In genomic region chr3:41158314-41158973, GRCm38 (mm10) we compare ENCODE assay signal across 15 mouse cellular contexts.
DNase-seq lines count a peak whose midpoint lies in the region; TF ChIP-seq lines count a peak whose summit lies in the region.
"Had no signal": no experiment of that assay in that cellular context is flagged by ENCODE, and none has a peak within 500 bp of the region (broad histone marks: within the 10 kb centered on the region; RNA-seq: fewer than 3 reads in every experiment).

No protein-coding gene starts in this region.

- no peaks in the 10 kb centered on the region for H3K9me3 ChIP-seq in heart, embryonic 10.5 days
- H3K9me3 ChIP-seq: hindbrain, embryonic 15.5 days; liver, embryonic 15.5 days had no signal

- no peak overlapping the region for H3K4me3 ChIP-seq in heart, embryonic 10.5 days
- H3K4me3 ChIP-seq in C2C12 (ENCODE audit: insufficient read depth, poor library complexity, severe bottlenecking), result peak overlapping the region; percentile 14
- H3K4me3 ChIP-seq: hindbrain, embryonic 15.5 days; liver, embryonic 15.5 days had no signal

- peaks cover 24% of the 10 kb centered on the region for H3K4me1 ChIP-seq in heart, embryonic 10.5 days
- H3K4me1 ChIP-seq: hindbrain, embryonic 15.5 days had no signal

- no peak for TF ChIP-seq CTCF in C2C12 (IDR thresholded peaks at IDR 0.05; ENCODE audit: control insufficient read depth, insufficient read depth, insufficient read length)

- no peaks in the 10 kb centered on the region for H3K79me3 ChIP-seq in C2C12 (ENCODE audit: low read depth)

- H3ac ChIP-seq in C2C12 (ENCODE audit: control insufficient read depth, insufficient read length, low read depth), result no peak overlapping the region

- H3K27me3 ChIP-seq in heart, embryonic 10.5 days (ENCODE audit: insufficient read depth, poor library complexity, severe bottlenecking), result no peaks in the 10 kb centered on the region
- no peaks in the 10 kb centered on the region for H3K27me3 ChIP-seq in C2C12 (ENCODE audit: control insufficient read depth, insufficient read depth, insufficient read length)
- H3K27me3 ChIP-seq: hindbrain, embryonic 15.5 days; liver, embryonic 15.5 days had no signal

- no peaks in the 10 kb centered on the region for H3K36me3 ChIP-seq in heart, embryonic 10.5 days
- H3K36me3 ChIP-seq in C2C12 (ENCODE audit: control insufficient read depth, insufficient read depth), result no peaks in the 10 kb centered on the region
- H3K36me3 ChIP-seq: hindbrain, embryonic 15.5 days; liver, embryonic 15.5 days had no signal

- peak; percentile 76 for DNase-seq in heart, embryonic 10.5 days (ENCODE audit: low spot score)
- DNase-seq in heart, adult 9 months (ENCODE audit: low spot score in 2 of 2), result no peak
- peak; percentile 40 for DNase-seq in layer of hippocampus, adult 9-11 months
- DNase-seq in layer of hippocampus, postnatal 36 days, result no peak
- peak; percentile 61 for DNase-seq in brain, adult 2 months (ENCODE audit: low read depth, low spot score)
- DNase-seq in kidney, adult 8-10 months, result no peak
- no peak for DNase-seq in testis, postnatal 10 days (ENCODE audit: low spot score)
- DNase-seq: cerebellum, postnatal 10 days; gastrocnemius, postnatal 14 days; kidney, adult 2 months; spleen, adult 18-20 months; thymus, postnatal 25 days had no signal

- peak overlapping the region; percentile 79 for H3K27ac ChIP-seq in heart, embryonic 10.5 days
- H3K27ac ChIP-seq: hindbrain, embryonic 15.5 days; liver, embryonic 15.5 days had no signal

- 38% methylated on average over 12 of the region's 12 CpGs for WGBS in heart, embryonic 10.5 days

- H3K79me2 ChIP-seq in C2C12 (ENCODE audit: control insufficient read depth, insufficient read depth), result no peaks in the 10 kb centered on the region

TF ChIP-seq in C2C12, 6 proteins besides CTCF, POLR2A, EP300 and RAD21:
- TF ChIP-seq USF1 (IDR thresholded peaks at IDR 0.05; ENCODE audit: low read depth) (no peak), MAX (IDR thresholded peaks at IDR 0.05) (no peak), MYOD1 (IDR thresholded peaks at IDR 0.05; ENCODE audit: control insufficient read depth, insufficient read length, low read depth) (no peak), MYOG (IDR thresholded peaks at IDR 0.05; ENCODE audit: control insufficient read depth, extremely low read depth, insufficient read length) (no peak), CEBPB (IDR thresholded peaks at IDR 0.05; ENCODE audit: low read depth) (no peak), FOSL1 (IDR thresholded peaks at IDR 0.05; ENCODE audit: insufficient read depth, low read length, poor library complexity, severe bottlenecking) (no peak)

Comparison
In these comparisons a context has a peak if more than half of its experiments do, and no peak if none do; other contexts are left out.
1. DNase-seq: peak in heart, embryonic 10.5 days (single experiment), layer of hippocampus, adult 9-11 months (single experiment) and brain, adult 2 months (single experiment); none in heart, adult 9 months (0 of 2), layer of hippocampus, postnatal 36 days (0 of 2), kidney, adult 8-10 months (0 of 2) and testis, postnatal 10 days (single experiment).